Mouse (Mus musculus) erythroblast, embryonic 14.5 days (primary cell): ENCODE data around the gene Pgap2.

ENCODE experiments used
- GATA1 ChIP-seq: IDR thresholded peaks from 2 replicates; pipeline ENCODE4 v1.6.1; 2012; ENCODE audit warnings: low read length, inconsistent platforms, mixed read lengths
- TAL1 ChIP-seq: IDR thresholded peaks from 3 replicates; pipeline ENCODE4 v1.6.1; 2012; ENCODE audit warnings: low read length, inconsistent platforms, mixed read lengths

- no peak for TF ChIP-seq TAL1
- TF ChIP-seq GATA1 = no peak
These were observed 48.7 kb downstream of the Pgap2 start for GRCm38 (mm10) chr7:102258753-102259152.
